Mouse (Mus musculus) monocyte, adult 59 days (primary cell): ENCODE measurements around the gene Tulp2. TPM values are rescaled to one million over a fixed set of nuclear protein-coding genes. Genes with fewer than 3 reads are reported as not detected.

Experiments used
- total RNA-seq, 2 experiments: library from RNA; stranded (reverse); gene quantifications; one replicate each; pipeline ENCODE4 v1.2.4; 2023

Gene Tulp2
- total RNA-seq = not detected

DNA sequence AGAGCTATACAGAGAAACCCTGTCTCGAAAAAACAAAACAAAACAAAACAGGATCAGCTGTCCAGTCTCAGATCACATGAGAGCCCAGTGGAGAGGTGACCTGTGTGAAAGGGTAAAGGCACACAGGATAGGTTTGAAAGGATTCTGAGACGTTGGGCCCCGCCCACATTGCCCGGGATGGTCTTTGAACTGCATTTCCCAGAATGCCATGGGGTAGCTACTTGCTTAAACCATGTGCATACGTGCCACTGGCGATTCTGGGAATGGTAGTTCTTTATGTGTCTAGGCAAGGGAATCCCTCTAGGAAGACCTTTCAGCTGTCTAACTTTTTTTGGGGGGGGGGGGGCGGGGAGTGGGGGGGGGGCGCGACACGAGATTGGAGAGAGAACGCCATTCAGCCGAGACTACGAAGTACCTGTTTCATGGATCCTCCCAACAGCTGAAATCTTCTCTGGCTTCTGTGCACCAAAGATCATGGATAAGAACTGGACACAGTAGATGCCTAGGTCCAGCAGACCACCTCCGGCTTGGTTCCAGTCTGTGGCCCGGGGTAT lies at the start of gene Tulp2:
Gene Tulp2 (plus strand): TSS at position 504 of the 554 bp plus-strand sequence.

GRCm38 (mm10) chr7:45434203-45435015 lies 47.3 kb upstream of the Tulp2 start, which contains the start of gene Gys1:
Gene Gys1, plus strand, starts transcription at chr7:45434844.

DNA sequence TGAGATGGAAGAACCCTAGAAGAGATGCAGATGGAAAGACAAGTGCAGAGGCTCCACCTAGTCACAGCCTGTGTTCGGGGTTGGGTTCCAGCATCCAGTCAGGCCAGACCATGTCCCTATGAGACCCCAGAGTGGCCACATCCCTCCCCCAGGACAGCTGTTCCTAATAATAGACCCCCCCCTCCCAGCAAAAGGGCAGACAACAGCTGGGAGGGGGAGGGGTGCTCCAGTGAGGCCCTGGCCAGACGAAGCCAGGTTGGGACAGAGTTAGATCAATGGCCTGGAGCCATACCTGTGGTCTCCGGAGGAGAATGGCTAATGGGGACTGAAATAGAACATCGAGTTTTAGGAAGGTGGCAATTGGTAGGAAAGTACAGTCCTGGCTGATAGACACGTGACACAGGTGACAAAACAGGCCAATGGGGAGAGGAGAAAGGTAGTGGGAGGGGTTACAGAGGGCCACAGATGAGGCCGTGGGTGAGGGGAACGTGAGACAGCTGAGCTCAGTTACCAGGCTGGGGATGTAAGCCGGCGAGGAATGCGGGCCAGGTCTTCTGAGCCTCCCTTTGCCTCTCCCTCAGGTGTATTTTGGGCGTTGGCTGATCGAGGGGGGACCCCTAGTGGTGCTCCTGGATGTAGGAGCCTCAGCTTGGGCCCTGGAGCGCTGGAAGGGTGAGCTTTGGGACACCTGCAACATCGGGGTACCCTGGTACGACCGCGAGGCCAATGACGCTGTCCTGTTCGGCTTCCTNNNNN lies 44.0 kb upstream of the Tulp2 start, which contains the start of gene Ruvbl2:
Gene Ruvbl2 (minus strand): TSS at position 576 of the 756 bp plus-strand sequence.

GRCm38 (mm10) chr7:45459564-45460140 lies 22.0 kb upstream of the Tulp2 start, which contains the start of gene Ftl1:
Gene Ftl1, minus strand, starts transcription at chr7:45459884.

DNA sequence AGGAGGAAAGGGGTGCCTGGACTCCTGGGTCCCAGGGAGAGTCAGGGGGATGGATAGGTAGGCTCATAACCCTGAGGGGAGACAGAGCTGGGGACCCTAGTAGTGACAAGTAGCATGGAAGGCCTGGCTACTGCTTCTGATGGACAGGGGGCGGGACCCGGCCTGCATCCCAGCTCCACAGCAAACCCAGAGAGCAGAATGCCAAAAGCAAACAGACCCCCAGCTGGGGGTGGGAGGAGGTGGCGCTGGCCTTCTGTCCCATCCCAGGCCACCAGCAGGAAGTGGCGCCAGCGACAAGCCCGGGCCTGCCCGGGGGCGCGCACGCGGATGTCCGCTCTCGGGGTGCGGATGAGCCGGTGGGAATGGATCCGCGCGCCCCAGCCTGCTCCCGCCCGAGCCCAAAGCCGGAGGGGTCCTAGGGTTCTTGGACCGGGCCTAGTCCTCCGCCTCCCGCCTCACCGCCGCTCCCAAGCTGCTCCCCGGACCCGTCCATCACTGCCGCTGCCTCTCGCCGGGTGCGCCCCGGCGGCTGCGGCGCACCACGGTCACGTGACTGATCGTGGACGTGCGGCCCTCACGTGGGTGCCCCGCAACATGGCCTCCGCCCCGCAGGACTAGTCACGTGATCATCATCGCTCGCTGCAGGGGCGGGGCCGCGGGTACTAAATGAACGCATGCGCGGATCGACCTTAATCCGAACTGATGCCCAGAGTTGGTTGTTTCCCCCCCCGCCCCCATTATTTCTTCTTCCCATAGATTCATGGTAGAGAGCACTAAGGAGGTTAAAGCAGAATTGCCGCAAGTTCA lies 15.2 kb upstream of the Tulp2 start, which contains the start of gene Bax:
Gene Bax (minus strand): TSS at position 616 of the 807 bp plus-strand sequence.

DNA sequence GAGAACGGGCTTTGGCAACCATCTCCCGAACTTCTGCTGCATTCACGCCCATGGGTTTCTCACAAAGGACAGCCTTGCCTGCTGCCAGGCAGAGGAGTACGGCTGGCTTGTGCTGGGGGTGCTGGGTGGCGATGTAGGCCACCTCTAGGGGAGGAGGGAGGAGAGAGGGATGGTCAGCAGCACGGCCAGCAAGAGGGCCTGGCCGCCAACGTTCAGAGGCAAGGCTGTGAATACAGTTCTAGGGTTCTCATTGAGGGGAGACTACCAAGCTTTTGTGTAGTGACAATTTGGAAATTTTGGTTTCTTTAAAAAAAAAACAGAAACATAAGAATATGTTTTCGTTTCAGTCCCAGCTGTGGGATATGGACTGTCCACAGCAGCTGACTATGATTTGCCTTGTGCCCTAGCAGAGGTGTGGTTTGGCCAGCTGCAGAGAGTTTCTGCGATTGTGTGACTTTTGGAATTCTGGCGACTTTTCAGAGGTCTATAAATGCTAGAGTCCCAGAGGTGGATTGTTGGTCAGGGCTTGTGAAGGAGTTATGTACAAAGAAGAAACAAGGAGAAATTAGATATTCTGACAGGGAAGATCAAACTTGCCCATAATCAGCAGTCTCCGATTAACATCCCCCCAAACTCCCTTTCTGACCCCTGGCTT lies 5.2 kb downstream of the Tulp2 start, which contains the start of gene Gm45808:
Gene Gm45808 (minus strand): TSS at position 51 of the 655 bp plus-strand sequence.

DNA sequence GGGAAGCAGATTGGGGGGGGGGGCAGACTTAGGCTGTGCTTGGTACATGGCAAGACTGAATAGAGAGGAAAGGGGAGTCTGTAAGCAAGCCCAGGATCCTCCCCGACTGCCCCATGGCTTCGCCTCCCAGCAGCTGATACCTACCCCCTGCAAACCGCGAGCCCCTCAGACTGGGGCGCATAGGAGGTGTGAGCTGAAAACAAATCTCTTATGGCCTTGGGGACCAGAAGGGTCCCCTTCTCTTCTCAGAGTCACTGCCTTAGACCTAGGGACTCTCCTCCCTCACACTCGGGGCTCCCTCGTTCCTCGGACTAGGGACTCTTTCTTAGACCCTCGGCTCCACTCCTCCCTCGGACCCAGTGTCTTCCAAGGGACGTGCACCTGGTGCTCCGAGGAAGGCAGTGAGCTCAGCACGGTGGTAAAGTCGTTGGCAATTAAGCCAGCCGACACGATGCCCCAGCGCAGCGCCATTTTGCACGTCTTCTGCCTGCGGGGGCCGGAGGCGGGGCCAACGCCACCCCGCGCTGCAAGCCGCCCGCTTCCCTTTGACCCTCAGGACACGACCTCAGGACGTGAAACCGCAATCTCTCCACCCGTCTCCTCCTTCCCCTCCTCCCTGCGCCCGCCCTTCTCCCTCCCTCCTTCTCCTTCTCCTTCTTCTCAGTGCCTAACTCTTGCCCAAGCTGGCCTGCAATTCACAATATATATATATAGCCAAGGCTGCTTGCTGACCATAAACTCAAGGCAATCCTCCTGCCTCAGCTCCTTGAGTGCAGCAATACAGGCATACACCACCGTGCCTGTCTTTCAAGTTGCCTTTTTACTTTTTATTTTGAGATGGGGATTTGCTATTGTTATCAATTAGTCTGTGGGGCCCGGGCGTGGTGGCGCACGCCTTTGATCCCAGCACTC lies 6.9 kb downstream of the Tulp2 start, which contains the start of gene Dhdh:
Gene Dhdh (minus strand): TSS at position 513 of the 912 bp plus-strand sequence.

DNA sequence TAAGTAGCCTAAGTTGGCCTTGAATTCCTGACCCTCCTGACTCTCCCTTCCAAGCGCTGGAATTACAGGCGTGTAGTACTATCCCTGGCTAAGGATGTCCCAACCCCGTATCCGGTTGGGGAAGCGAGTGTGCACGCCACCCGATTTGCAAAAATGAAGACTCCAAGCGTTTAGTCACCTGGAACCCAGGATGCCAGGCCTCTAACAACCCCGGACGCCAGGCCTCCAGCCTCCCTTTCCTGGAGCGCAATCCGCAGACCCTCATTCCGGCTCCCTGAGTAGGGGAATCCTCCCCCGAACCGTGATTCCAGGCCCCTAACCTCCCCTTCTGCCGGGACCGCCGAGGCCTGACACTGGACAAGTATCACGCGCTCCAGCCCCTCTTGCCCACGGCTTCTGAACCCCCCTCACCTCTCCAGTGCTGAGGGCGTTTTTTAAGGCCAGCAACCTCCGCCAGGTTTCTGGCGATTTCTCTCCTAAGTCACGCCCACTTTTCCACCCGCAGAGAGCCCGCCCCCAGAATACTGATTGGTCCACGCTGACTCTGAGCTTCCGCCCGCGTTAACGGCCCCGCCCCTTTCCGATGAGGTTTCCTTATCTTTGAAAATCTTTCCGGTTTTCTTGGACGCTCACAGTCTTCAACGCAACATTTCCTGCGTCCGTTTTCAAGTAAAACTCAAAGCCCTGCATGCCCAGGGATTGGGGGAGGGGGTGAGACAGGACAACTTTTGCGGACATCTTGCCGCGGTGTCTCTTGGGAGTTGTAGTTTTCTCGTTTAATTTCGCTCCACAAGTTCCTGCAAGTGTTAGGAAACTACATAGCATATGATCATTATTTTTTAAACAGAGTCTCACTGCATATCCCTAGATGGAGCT lies 28.5 kb downstream of the Tulp2 start, which contains the start of gene Nucb1:
Gene Nucb1 (minus strand): TSS at position 495 of the 876 bp plus-strand sequence.

DNA sequence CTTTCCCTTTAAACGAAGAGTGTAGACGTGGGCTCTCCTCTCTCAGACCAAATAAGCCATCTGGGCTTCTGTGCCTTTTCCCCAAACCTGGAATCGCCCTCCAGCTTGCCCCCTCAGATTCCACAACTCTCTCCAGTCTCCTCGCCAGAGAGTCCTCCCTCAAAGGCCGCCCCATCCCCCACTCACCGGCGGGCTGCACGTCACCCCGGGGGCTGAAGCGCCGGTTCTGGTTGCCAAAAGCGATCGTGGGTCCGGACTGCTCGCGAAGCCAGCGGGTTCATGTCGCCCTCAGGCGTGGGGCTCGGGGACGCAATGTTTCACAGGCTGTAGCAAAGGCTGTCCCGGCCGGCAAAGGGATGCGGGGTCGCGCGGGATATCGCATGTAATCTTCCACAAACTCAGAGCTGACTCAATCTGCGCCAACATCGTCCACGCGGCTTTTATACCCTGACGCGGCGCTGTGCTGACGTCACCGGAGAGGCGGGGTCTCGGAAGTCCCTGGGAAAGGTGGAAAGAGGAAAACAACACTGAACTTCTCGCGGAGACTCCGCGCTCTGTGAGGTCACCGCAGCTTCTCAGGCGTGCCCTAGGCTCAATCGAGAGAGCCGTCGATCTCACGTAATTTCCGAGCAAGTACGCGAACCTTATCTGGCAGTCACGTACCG lies 44.3 kb downstream of the Tulp2 start, which contains the start of the genes Ppp1r15a and Plekha4:
Gene Ppp1r15a (minus strand): TSS at position 460 of the 665 bp plus-strand sequence.
Gene Plekha4 (plus strand): TSS at position 522 of the 665 bp plus-strand sequence.

GRCm38 (mm10) chr7:45554744-45555143 lies 73.1 kb downstream of the Tulp2 start, which contains the start of gene Hsd17b14:
Gene Hsd17b14, plus strand, starts transcription at chr7:45554893.

DNA sequence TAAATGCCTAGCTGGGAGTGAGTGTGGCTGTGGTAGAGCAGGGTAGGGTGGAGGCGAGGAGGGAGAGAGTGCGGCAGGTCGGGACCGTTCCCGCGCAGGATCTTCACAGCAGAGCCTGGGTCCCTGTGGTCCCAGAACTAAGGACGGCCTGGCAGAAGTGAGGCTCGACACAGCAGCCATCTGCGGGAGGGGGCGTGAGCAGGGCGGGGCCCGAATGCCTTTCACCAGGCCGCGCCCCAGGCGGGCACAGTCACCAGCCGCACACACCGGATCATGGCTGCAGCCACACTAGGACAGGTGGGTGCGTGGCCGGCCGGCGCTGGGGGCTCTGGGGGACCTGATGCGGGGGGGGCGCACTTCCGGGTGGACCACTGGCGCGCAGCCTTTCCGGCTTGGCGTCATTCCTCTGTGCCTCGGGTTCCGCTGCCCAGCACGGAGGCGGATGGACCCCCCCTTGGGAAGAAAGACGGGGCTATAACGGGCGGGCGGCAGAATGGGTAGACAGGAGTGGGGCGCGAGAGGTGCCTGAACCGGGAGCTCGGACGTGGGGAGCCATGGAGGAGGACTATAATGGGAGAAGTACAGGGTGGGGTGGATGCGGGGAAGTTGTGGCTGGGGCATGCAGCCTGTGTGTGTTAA lies 88.5 kb downstream of the Tulp2 start, which contains the start of gene Bcat2:
Gene Bcat2 (plus strand): TSS at position 51 of the 639 bp plus-strand sequence.

Other genes with a start within 250 kb of the Tulp2 start
- gene Cd37, start 242.8 kb upstream of the Tulp2 start, total RNA-seq = 100 to 1,000 TPM; 153 to 162 TPM
- gene Slc6a16, start 240.8 kb upstream of the Tulp2 start, total RNA-seq = not detected
- under 1 TPM in 1 of 2 experiments, not detected in 1; 0.27 TPM for gene Slc6a21, start 204.4 kb upstream of the Tulp2 start, total RNA-seq
- 10 to 100 TPM; 13.8 to 14.3 TPM for gene Trpm4, start 148.1 kb upstream of the Tulp2 start, total RNA-seq
- not detected for gene Hrc, start 146.6 kb upstream of the Tulp2 start, total RNA-seq
- under 1 TPM; 0.18 to 0.67 TPM for gene Ppfia3, start 114.9 kb upstream of the Tulp2 start, total RNA-seq
- gene Lin7b, start 111.3 kb upstream of the Tulp2 start, total RNA-seq = not detected
- gene Snrnp70, start 86.1 kb upstream of the Tulp2 start, total RNA-seq = 100 to 1,000 TPM; 372 to 402 TPM
- gene Kcna7, start 76.2 kb upstream of the Tulp2 start, total RNA-seq = not detected
- gene Ntf5, start 68.2 kb upstream of the Tulp2 start, total RNA-seq = not detected
- gene Lhb, start 61.1 kb upstream of the Tulp2 start, total RNA-seq = not detected
- gene Gys1, start 47.0 kb upstream of the Tulp2 start, total RNA-seq = 10 to 100 TPM in 1 of 2 experiments, 1 to 10 TPM in 1; 7.7 to 10.9 TPM
- gene Ruvbl2, start 43.8 kb upstream of the Tulp2 start, total RNA-seq = 10 to 100 TPM; 27.3 to 29.0 TPM
- 1,000 to 10,000 TPM; 2,883 to 3,990 TPM for gene Ftl1, start 22.0 kb upstream of the Tulp2 start, total RNA-seq
- 100 to 1,000 TPM; 111 to 121 TPM for gene Bax, start 15.0 kb upstream of the Tulp2 start, total RNA-seq
- 1 to 10 TPM; 1.3 to 1.7 TPM for gene Gm45808, start 4.9 kb downstream of the Tulp2 start, total RNA-seq
- gene Dhdh, start 6.9 kb downstream of the Tulp2 start, total RNA-seq = 10 to 100 TPM; 10.4 to 11.5 TPM
- 100 to 1,000 TPM; 153 to 162 TPM for gene Nucb1, start 28.5 kb downstream of the Tulp2 start, total RNA-seq
- gene Ppp1r15a, start 44.4 kb downstream of the Tulp2 start, total RNA-seq = 100 to 1,000 TPM; 820 to 877 TPM
- gene Plekha4, start 44.5 kb downstream of the Tulp2 start, total RNA-seq = under 1 TPM; 0.71 to 0.79 TPM
- gene Hsd17b14, start 73.0 kb downstream of the Tulp2 start, total RNA-seq = under 1 TPM in 1 of 2 experiments, not detected in 1; 0.39 TPM
- 10 to 100 TPM; 64.9 to 67.0 TPM for gene Bcat2, start 88.3 kb downstream of the Tulp2 start, total RNA-seq
- not detected for gene Fgf21, start 133.6 kb downstream of the Tulp2 start, total RNA-seq
- gene Fut1, start 135.4 kb downstream of the Tulp2 start, total RNA-seq = not detected
- under 1 TPM in 1 of 2 experiments, not detected in 1; 0.36 TPM for gene Izumo1, start 139.9 kb downstream of the Tulp2 start, total RNA-seq
- gene Rasip1, start 145.6 kb downstream of the Tulp2 start, total RNA-seq = under 1 TPM; 0.45 to 0.49 TPM
- not detected for gene Mamstr, start 158.1 kb downstream of the Tulp2 start, total RNA-seq
- gene Fut2, start 184.5 kb downstream of the Tulp2 start, total RNA-seq = not detected
- not detected for gene Ntn5, start 202.1 kb downstream of the Tulp2 start, total RNA-seq
- not detected for gene Sec1, start 212.5 kb downstream of the Tulp2 start, total RNA-seq
- not detected for gene Car11, start 218.0 kb downstream of the Tulp2 start, total RNA-seq
- gene Dbp, start 223.2 kb downstream of the Tulp2 start, total RNA-seq = 10 to 100 TPM in 1 of 2 experiments, 1 to 10 TPM in 1; 8.5 to 11.4 TPM
- gene Rpl18, start 233.6 kb downstream of the Tulp2 start, total RNA-seq = 1,000 to 10,000 TPM; 1,433 to 1,476 TPM
- gene Sphk2, start 236.1 kb downstream of the Tulp2 start, total RNA-seq = 10 to 100 TPM; 48.8 to 50.4 TPM
- gene Fam83e, start 239.3 kb downstream of the Tulp2 start, total RNA-seq = under 1 TPM; 0.58 to 0.67 TPM
- gene Spaca4, start 243.9 kb downstream of the Tulp2 start, total RNA-seq = not detected